Comparison of ENCODE assay signal across 9 mouse cellular contexts in genomic region chrX:51146351-51146750, GRCm38 (mm10). TPM values are rescaled to one million over a fixed set of nuclear protein-coding genes. Genes with fewer than 3 reads are reported as not detected.
DNase-seq lines count a peak whose midpoint lies in the region; TF ChIP-seq lines count a peak whose summit lies in the region.
"Had no signal": no experiment of that assay in that cellular context is flagged by ENCODE, and none has a peak within 500 bp of the region (broad histone marks: within the 10 kb centered on the region; RNA-seq: fewer than 3 reads in every experiment).

No protein-coding gene starts in this region.

- no peaks in the 10 kb centered on the region for H3K4me1 ChIP-seq in ES-E14 (ENCODE audit: control insufficient read depth in 2 of 2, insufficient read depth in 2 of 2, low read length in 2 of 2, poor library complexity in 1 of 2)
- H3K4me1 ChIP-seq: liver, embryonic 15.5 days; stomach, embryonic 15.5 days had no signal

- H3K9ac ChIP-seq in ES-E14 (ENCODE audit: insufficient read depth, low read depth, low read length, poor library complexity, severe bottlenecking): no peak overlapping the region
- H3K9ac ChIP-seq: liver, embryonic 15.5 days; stomach, embryonic 15.5 days had no signal

- no peak overlapping the region for H3K4me3 ChIP-seq in ES-E14 (ENCODE audit: insufficient read depth in 1 of 2, low read depth in 1 of 2, low read length in 2 of 2, poor library complexity in 1 of 2, severe bottlenecking in 1 of 2)
- H3K4me3 ChIP-seq: liver, embryonic 15.5 days; stomach, embryonic 15.5 days had no signal

- no peaks in the 10 kb centered on the region for H3K36me3 ChIP-seq in ES-E14 (ENCODE audit: control insufficient read depth, insufficient read depth, low read length, poor library complexity, severe bottlenecking)
- H3K36me3 ChIP-seq: liver, embryonic 15.5 days; stomach, embryonic 15.5 days had no signal

- no peak overlapping the region for H3K27ac ChIP-seq in ES-E14 (ENCODE audit: insufficient read depth, low read depth, low read length, poor library complexity, severe bottlenecking)
- H3K27ac ChIP-seq: liver, embryonic 15.5 days; stomach, embryonic 15.5 days had no signal

- in situ Hi-C loops in ES-E14 (cut with MboI; ENCODE audit: low sequenced_read_pairs in 2 of 2, unreplicated experiment in 2 of 2): no loop called here

- H3K9me3 ChIP-seq in ES-E14 (ENCODE audit: control insufficient read depth, insufficient read depth, low read depth, low read length): no peaks in the 10 kb centered on the region
- H3K9me3 ChIP-seq: liver, embryonic 15.5 days; stomach, embryonic 15.5 days had no signal

- DNase-seq in layer of hippocampus, adult 11-12 months (ENCODE audit: low spot score): peak; percentile 3
- no peak for DNase-seq in layer of hippocampus, adult 9-10 months (ENCODE audit: low spot score)
- DNase-seq in ES-E14 (ENCODE audit: low read depth, low spot score) (peak; percentile 8), MN1 (ENCODE audit: low spot score) (no peak)
- peak; percentile 2 for DNase-seq in adrenal gland, postnatal 25 days
- DNase-seq in heart, postnatal 4 days: peak; percentile 40
- DNase-seq in naive thymus-derived CD4-positive, alpha-beta T cell, adult 2 months (ENCODE audit: low read depth): peak; percentile 25

TF ChIP-seq in ES-E14, 5 proteins besides CTCF, POLR2A, EP300 and RAD21:
- TF ChIP-seq ZNF384 (IDR thresholded peaks at IDR 0.05; ENCODE audit: low read depth, low read length) (peak; percentile 94), HCFC1 (IDR thresholded peaks at IDR 0.05; ENCODE audit: borderline replicate concordance, insufficient read depth, low read length) (no peak), CHD2 (IDR thresholded peaks at IDR 0.05; ENCODE audit: low read depth, low read length) (no peak), MAFK (IDR thresholded peaks at IDR 0.05; ENCODE audit: insufficient read depth, low read depth, low read length) (no peak), ZC3H11A (IDR thresholded peaks at IDR 0.05; ENCODE audit: borderline replicate concordance, low read depth, low read length) (no peak)

RNA-seq across cellular contexts. Expression of gene Mbnl3, which starts 60.0 kb away (rescaled TPM):
- total RNA-seq in ES-E14 (2012; rRNA removed): 3.6 and 6.7 TPM in 2 replicates
- total RNA-seq in adrenal gland, postnatal 25 days (2021): 4.5 and 5.9 TPM in 2 replicates
- total RNA-seq in heart, postnatal 4 days (2021): 10 to 100 TPM in 1 of 2 experiments, 1 to 10 TPM in 1; 9.7 to 10.6 TPM

Comparison
In these comparisons a context has a peak if more than half of its experiments do, and no peak if none do; other contexts are left out.
1. DNase-seq: peak in layer of hippocampus, adult 11-12 months (single experiment), ES-E14 (single experiment), adrenal gland, postnatal 25 days (single experiment), heart, postnatal 4 days (single experiment) and naive thymus-derived CD4-positive, alpha-beta T cell, adult 2 months (single experiment); none in layer of hippocampus, adult 9-10 months (single experiment) and MN1 (single experiment).